Mouse (Mus musculus): ENCODE results near the gene Ppwd1. TPM values are rescaled to one million over a fixed set of nuclear protein-coding genes. Genes with fewer than 3 reads are reported as not detected.
A peak's percentile ranks its signal among the peaks of the same experiment; 100 is the strongest.
"Not testable (repeated sequence)": the region's sequence is repeated elsewhere in the genome, so short reads cannot be mapped to it uniquely, and the experiment has no call there.

The Ppwd1 gene
- polyA plus RNA-seq (2015; fragmentation: Nextera tagmentation; extraction: Ambion mirVana): 6.2 and 7.7 TPM in 2 replicates

DNA sequence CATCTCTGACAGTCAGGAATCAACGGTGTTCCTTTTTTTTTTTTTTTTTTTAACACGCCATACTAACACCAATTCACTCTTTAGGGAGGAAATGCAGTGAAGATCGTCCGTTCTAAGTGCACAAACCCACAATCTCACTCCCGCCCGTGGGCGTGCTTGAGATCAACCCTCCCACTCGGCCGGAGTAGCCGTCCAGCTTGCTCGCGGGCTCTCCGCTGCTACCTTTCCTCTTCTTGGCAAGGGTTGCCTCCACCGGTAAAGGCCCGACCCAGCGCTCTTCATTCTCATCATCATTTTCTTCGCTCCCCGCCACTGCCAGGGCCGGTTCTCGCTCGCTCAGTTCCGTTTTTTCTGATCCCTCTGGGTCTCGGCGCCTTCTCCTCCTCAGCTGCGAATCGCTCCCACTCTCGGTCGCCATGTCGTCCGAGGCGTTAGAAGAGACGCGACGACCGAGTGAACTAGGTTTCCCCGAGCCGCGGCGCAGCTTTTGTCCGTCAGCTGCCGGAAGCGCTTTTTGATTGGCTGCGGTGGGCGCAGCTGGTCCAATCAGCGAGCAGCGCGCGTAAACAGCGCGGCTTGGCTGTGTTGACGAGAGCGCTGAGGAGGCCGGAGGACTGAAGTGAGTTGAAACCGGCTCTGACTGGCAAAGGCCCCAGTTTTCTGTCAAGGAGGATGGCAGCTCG is at the start of gene Ppwd1, which contains the start of gene Cenpk:
Gene Ppwd1 (minus strand): TSS at position 460 of the 683 bp plus-strand sequence.
Gene Cenpk (plus strand): TSS at position 228 of the 683 bp plus-strand sequence.
- H3K36me3 ChIP-seq: no peaks in the 10 kb centered on the region
- peak; percentile 99 for ATAC-seq (ENCODE audit: low FRiP score, low read depth)
- peak within 1 kb of the TSS; percentile 91 for H3K27ac ChIP-seq (replicated peaks)
- no peaks in the 10 kb centered on the region for H3K27me3 ChIP-seq
- H3K4me1 ChIP-seq (replicated peaks): peaks cover 17% of the 10 kb centered on the region
- under 1% methylated on average over 55 of the region's 55 CpGs for WGBS
- H3K4me2 ChIP-seq: peak within 1 kb of the TSS; percentile 91
- peak within 1 kb of the TSS; percentile 76 for H3K4me3 ChIP-seq
- no peaks in the 10 kb centered on the region for H3K9me3 ChIP-seq
- peak within 1 kb of the TSS; percentile 78 for H3K9ac ChIP-seq

GRCm38 (mm10) chr13:104258997-104259396 is 30.4 kb upstream of the Ppwd1 start:
- 94% methylated on average over 3 of the region's 3 CpGs for WGBS
- no peaks in the 10 kb centered on the region for H3K9me3 ChIP-seq
- no peak overlapping the region for H3K4me2 ChIP-seq
- no peaks in the 10 kb centered on the region for H3K4me1 ChIP-seq (replicated peaks)
- H3K9ac ChIP-seq: no peak overlapping the region
- H3K4me3 ChIP-seq: no peak overlapping the region
- no peak overlapping the region for H3K27ac ChIP-seq (replicated peaks)
- H3K36me3 ChIP-seq: no peaks in the 10 kb centered on the region
- no peaks in the 10 kb centered on the region for H3K27me3 ChIP-seq
- no peak for ATAC-seq (ENCODE audit: low FRiP score, low read depth)

DNA sequence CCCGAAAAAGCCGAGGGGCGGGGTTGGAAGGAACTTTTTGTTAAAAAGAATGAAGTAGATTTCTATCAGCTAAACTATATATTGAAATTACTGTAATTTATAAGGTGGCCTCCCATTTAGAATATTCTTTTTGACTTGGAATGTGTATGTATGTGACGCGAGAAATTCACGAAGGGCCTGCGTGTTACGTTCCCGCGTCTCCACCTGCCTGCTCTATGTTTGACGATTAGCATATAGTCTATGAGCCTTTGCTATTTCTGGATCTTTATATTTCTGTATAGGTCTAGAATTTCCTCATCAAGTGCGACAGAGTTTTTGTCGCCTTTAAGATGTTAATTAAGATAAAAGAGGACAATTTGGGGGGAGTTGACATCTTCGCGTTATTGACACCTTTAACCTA is 538 bp upstream of the Ppwd1 start:
- peak; percentile 21; the same call in 1 of the 2 replicates for ATAC-seq (ENCODE audit: low FRiP score, low read depth)
- 7% methylated on average over 15 of the region's 15 CpGs for WGBS
- Histone ChIP-seq H3K9me3 (no peaks in the 10 kb centered on the region), H3K4me2 (peak overlapping the region; percentile 91), H3K36me3 (no peaks in the 10 kb centered on the region), H3K4me3 (peak overlapping the region; percentile 76), H3K27ac (replicated peaks) (no peak overlapping the region), H3K27me3 (no peaks in the 10 kb centered on the region), H3K9ac (peak overlapping the region; percentile 60), H3K4me1 (replicated peaks) (peaks cover 17% of the 10 kb centered on the region)

DNA sequence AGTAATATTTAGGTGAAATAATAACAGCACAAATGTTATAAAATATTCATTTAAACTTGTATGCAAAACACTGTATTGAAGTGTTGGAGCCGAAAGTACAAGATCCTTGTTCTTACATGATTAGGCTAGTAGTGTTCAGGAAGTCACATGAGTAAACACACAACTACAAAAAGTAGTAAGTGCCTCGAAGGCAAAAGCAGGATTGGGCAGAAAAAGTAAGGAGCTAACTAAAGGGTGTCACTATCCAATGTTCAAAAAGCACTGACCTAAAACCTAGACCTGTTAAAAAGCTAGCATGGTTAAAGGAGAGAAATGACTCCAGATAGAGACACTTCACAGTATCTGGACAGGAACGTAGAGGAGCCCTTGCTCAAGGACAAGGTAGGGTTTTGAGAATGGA is 1.2 kb downstream of the Ppwd1 start:
- Histone ChIP-seq H3K27ac (replicated peaks) (no peak overlapping the region), H3K27me3 (no peaks in the 10 kb centered on the region), H3K4me2 (peak overlapping the region; percentile 91), H3K4me3 (peak overlapping the region; percentile 76), H3K4me1 (replicated peaks) (peaks cover 17% of the 10 kb centered on the region), H3K9ac (0 out of 2 replicates have a peak overlapping the region, but pooled peaks have one; percentile 14), H3K36me3 (no peaks in the 10 kb centered on the region), H3K9me3 (no peaks in the 10 kb centered on the region)
- ATAC-seq (ENCODE audit: low FRiP score, low read depth): no peak
- 73% methylated on average over 3 of the region's 3 CpGs for WGBS

DNA sequence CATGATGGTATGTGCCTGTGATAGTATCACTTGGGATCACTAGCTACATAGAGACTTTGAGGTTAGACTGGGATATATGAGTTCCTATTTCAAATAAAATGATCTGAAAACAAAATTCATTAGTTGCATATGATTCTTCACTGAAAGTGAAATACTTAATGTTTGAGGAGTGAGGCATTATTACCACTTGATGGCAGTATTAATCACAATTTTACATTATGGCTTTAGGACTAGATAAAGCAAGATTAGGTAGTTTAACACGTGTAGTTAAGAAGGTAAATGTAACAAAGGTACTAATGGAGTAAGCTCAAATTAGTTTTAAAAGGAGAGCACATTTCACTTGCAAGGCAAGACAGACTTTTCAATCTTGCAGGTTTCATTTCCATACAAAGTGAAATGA is 24.3 kb downstream of the Ppwd1 start:
- Histone ChIP-seq H3K4me3 (no peak overlapping the region), H3K9me3 (no peaks in the 10 kb centered on the region), H3K36me3 (peaks cover 29% of the 10 kb centered on the region), H3K27ac (replicated peaks) (no peak overlapping the region), H3K4me2 (no peak overlapping the region), H3K9ac (no peak overlapping the region), H3K4me1 (replicated peaks) (no peaks in the 10 kb centered on the region), H3K27me3 (no peaks in the 10 kb centered on the region)
- 74% methylated on average over 1 of the region's 1 CpGs for WGBS
- no peak for ATAC-seq (ENCODE audit: low FRiP score, low read depth)

- not testable (repeated sequence) for H3K4me3 ChIP-seq; H3K27ac ChIP-seq (replicated peaks); H3K4me1 ChIP-seq (replicated peaks); H3K9me3 ChIP-seq; H3K27me3 ChIP-seq; ATAC-seq (ENCODE audit: low FRiP score, low read depth); H3K9ac ChIP-seq; H3K4me2 ChIP-seq
- H3K36me3 ChIP-seq: peaks cover 20% of the 10 kb centered on the region
Observed at GRCm38 (mm10) chr13:104195891-104196290, 32.8 kb downstream of the Ppwd1 start.

DNA sequence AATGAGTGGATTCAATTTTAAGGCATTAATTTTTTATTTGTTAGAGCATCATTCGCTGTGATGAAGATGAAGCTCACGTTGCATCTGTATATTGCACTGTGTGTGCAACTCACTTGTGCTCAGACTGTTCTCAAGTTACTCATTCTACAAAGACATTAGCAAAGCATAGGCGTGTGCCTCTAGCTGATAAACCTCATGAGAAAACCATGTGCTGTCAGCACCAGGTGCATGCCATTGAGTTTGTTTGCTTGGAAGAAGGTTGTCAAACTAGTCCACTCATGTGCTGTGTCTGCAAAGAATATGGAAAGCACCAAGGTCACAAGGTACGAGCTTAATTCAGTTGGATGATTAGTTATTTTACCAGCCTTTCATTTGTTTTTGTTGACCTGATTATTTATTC is 41.3 kb downstream of the Ppwd1 start:
- no peak overlapping the region for H3K9ac ChIP-seq
- no peak overlapping the region for H3K4me3 ChIP-seq
- H3K27ac ChIP-seq (replicated peaks): no peak overlapping the region
- no peaks in the 10 kb centered on the region for H3K9me3 ChIP-seq
- 95% methylated on average over 4 of the region's 4 CpGs for WGBS
- ATAC-seq (ENCODE audit: low FRiP score, low read depth): no peak
- H3K27me3 ChIP-seq: no peaks in the 10 kb centered on the region
- H3K4me2 ChIP-seq: no peak overlapping the region
- peaks cover 46% of the 10 kb centered on the region for H3K36me3 ChIP-seq
- H3K4me1 ChIP-seq (replicated peaks): no peaks in the 10 kb centered on the region

GRCm38 (mm10) chr13:104179176-104179888 is 49.3 kb downstream of the Ppwd1 start:
- peak overlapping the region; percentile 94 for H3K4me3 ChIP-seq
- H3K27ac ChIP-seq (replicated peaks): peak overlapping the region; percentile 86
- peak overlapping the region; percentile 63 for H3K4me2 ChIP-seq
- H3K27me3 ChIP-seq: no peaks in the 10 kb centered on the region
- H3K36me3 ChIP-seq: peaks cover 16% of the 10 kb centered on the region
- ATAC-seq (ENCODE audit: low FRiP score, low read depth): no peak
- peaks cover 17% of the 10 kb centered on the region for H3K4me1 ChIP-seq (replicated peaks)
- 25% methylated on average over 13 of the region's 13 CpGs for WGBS
- H3K9me3 ChIP-seq: no peaks in the 10 kb centered on the region
- H3K9ac ChIP-seq: peak overlapping the region; percentile 75

DNA sequence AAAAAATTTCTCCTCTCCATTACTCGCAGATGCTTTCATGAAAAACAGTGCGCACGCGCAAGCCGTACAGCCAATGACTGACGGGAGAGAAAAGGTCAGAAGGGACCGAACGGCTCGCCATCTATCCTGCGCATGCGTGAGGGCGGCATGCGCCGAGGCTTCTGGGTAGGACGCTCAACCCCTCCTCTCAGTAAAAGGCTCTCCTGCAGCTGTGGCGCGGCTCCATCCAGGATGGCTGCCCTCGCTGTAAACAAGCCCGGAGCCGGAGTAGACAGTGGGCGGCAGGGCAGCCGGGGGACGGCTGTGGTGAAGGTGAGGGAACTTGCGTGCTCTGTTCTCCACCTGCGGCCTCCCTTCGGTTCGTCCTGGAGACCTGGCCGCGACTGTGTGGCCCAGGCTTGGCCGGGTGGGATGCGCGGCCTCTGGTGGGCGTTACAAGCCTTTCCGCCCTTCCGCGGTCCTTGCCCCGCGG is 50.0 kb downstream of the Ppwd1 start, which contains the start of gene Trim23:
Gene Trim23 (plus strand): TSS at position 148 of the 472 bp plus-strand sequence.
- H3K9ac ChIP-seq: peak within 1 kb of the TSS; percentile 75
- H3K4me2 ChIP-seq: peak within 1 kb of the TSS; percentile 83
- H3K36me3 ChIP-seq: peaks cover 13% of the 10 kb centered on the region
- no peaks in the 10 kb centered on the region for H3K9me3 ChIP-seq
- ATAC-seq (ENCODE audit: low FRiP score, low read depth): peak; percentile 99
- WGBS: under 1% methylated on average over 38 of the region's 38 CpGs
- H3K27me3 ChIP-seq: no peaks in the 10 kb centered on the region
- peak within 1 kb of the TSS; percentile 86 for H3K27ac ChIP-seq (replicated peaks)
- peaks cover 17% of the 10 kb centered on the region for H3K4me1 ChIP-seq (replicated peaks)
- peak within 1 kb of the TSS; percentile 94 for H3K4me3 ChIP-seq

GRCm38 (mm10) chr13:104177796-104178649 is 50.6 kb downstream of the Ppwd1 start, which contains the start of gene Trappc13:
Gene Trappc13, minus strand, starts transcription at chr13:104178469.
- peaks cover 17% of the 10 kb centered on the region for H3K4me1 ChIP-seq (replicated peaks)
- H3K27me3 ChIP-seq: no peaks in the 10 kb centered on the region
- no peaks in the 10 kb centered on the region for H3K9me3 ChIP-seq
- H3K27ac ChIP-seq (replicated peaks): peak within 1 kb of the TSS; percentile 86
- H3K4me2 ChIP-seq: peak within 1 kb of the TSS; percentile 83
- peak; percentile 94 for ATAC-seq (ENCODE audit: low FRiP score, low read depth)
- peaks cover 11% of the 10 kb centered on the region for H3K36me3 ChIP-seq
- WGBS: under 1% methylated on average over 32 of the region's 32 CpGs
- H3K9ac ChIP-seq: peak within 1 kb of the TSS; percentile 75
- H3K4me3 ChIP-seq: peak within 1 kb of the TSS; percentile 94

DNA sequence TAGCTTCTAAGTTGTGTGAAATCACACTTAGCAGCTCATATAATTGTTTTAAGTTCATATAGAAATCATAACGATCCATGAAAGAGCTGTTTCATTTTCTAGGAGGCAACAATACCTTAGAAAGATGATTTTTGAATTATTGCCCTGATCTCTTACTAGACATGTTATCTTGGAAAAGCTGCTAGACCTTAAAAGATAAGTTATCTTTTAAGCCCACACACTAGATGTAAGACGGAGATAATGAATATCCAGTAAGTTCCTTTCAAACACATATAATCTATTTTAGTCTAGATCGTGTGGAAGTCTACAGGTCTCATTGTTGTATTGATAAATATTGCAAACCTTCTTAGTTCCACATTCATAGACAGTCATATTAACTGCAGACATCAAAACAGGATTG is 51.8 kb downstream of the Ppwd1 start:
- Histone ChIP-seq H3K4me3 (peak overlapping the region; percentile 22), H3K9me3 (no peaks in the 10 kb centered on the region), H3K27me3 (no peaks in the 10 kb centered on the region), H3K27ac (replicated peaks) (no peak overlapping the region), H3K36me3 (peaks cover 7% of the 10 kb centered on the region; the same call in 1 of the 2 replicates), H3K4me1 (replicated peaks) (peaks cover 17% of the 10 kb centered on the region), H3K4me2 (peak overlapping the region; percentile 83), H3K9ac (peak overlapping the region; percentile 18; the same call in 1 of the 2 replicates)
- WGBS: 81% methylated on average over 3 of the region's 3 CpGs
- ATAC-seq (ENCODE audit: low FRiP score, low read depth): no peak

Data from hindbrain, embryonic 15.5 days (tissue).